Mouse (Mus musculus) CH12.LX (cell line): ENCODE data around the gene Cyth4.

ENCODE experiments used
- CTCF ChIP-seq, 2 experiments: IDR thresholded peaks in 1 of 2; conservative IDR thresholded peaks in 1 of 2; 2 replicates each; pipeline ENCODE4 v1.5.1; 2011 to 2012; ENCODE audit warnings: low read depth in 2 of 2, low read length in 2 of 2, improper control_type of control experiment in 1 of 2, inconsistent platforms in 1 of 2, mild to moderate bottlenecking in 1 of 2, moderate library complexity in 1 of 2
- EP300 ChIP-seq: IDR thresholded peaks from 2 replicates; pipeline ENCODE4 v1.6.1; 2011; ENCODE audit warnings: low read length, improper control_type of control experiment
- MAX ChIP-seq: IDR thresholded peaks from 2 replicates; pipeline ENCODE4 v1.6.1; 2011; ENCODE audit warnings: low read length, improper control_type of control experiment
- MXI1 ChIP-seq: IDR thresholded peaks from 2 replicates; pipeline ENCODE4 v1.6.1; 2011; ENCODE audit warnings: mild to moderate bottlenecking, low read depth, low read length, improper control_type of control experiment
- PAX5 ChIP-seq: IDR thresholded peaks from 2 replicates; pipeline ENCODE4 v1.6.1; 2012; ENCODE audit warnings: low read length, inconsistent platforms, mixed read lengths
- POLR2A ChIP-seq: IDR thresholded peaks from 2 replicates; pipeline ENCODE4 v1.6.1; 2011; ENCODE audit warnings: low read depth, mild to moderate bottlenecking, improper control_type of control experiment, low read length
- POLR2AphosphoS2 ChIP-seq: IDR thresholded peaks from 2 replicates; pipeline ENCODE4 v1.6.1; 2011; ENCODE audit warnings: low read depth, low read length, improper control_type of control experiment
- RAD21 ChIP-seq: IDR thresholded peaks from 2 replicates; pipeline ENCODE4 v1.6.1; 2011; ENCODE audit warnings: low read depth, mild to moderate bottlenecking, low read length, improper control_type of control experiment, moderate library complexity
- RCOR1 ChIP-seq: conservative IDR thresholded peaks from 2 replicates; pipeline ENCODE4 v1.6.1; 2012; ENCODE audit warnings: low read depth, mild to moderate bottlenecking, inconsistent platforms, low read length, improper control_type of control experiment

- TF ChIP-seq MAX, result no peak
- no peak for TF ChIP-seq MXI1
- TF ChIP-seq PAX5, result no peak
- no peak for TF ChIP-seq RAD21
- no peak for TF ChIP-seq CTCF (conservative IDR thresholded peaks at IDR 0.05 in 1 of 2, IDR thresholded peaks at IDR 0.05 in 1 of 2; ENCODE audit: low read depth in 2 of 2, low read length in 2 of 2)
- no peak for TF ChIP-seq POLR2AphosphoS2
- TF ChIP-seq EP300, result no peak
- TF ChIP-seq POLR2A, result no peak
- no peak for TF ChIP-seq RCOR1
These were observed 50.9 kb downstream of the Cyth4 start for GRCm38 (mm10) chr15:78647746-78648145.
